Mouse (Mus musculus): Measurements from ENCODE around the gene Erbin. TPM values are rescaled to one million over a fixed set of nuclear protein-coding genes. Genes with fewer than 3 reads are reported as not detected.

Erbin gene
- total and polyA plus RNA-seq, 3 experiments: 5.8 to 88.9 (median 88.6) TPM

GRCm38 (mm10) chr13:103807464-103807863 lies 112.8 kb downstream of the Erbin start:
- DNase-seq: no peak

DNA sequence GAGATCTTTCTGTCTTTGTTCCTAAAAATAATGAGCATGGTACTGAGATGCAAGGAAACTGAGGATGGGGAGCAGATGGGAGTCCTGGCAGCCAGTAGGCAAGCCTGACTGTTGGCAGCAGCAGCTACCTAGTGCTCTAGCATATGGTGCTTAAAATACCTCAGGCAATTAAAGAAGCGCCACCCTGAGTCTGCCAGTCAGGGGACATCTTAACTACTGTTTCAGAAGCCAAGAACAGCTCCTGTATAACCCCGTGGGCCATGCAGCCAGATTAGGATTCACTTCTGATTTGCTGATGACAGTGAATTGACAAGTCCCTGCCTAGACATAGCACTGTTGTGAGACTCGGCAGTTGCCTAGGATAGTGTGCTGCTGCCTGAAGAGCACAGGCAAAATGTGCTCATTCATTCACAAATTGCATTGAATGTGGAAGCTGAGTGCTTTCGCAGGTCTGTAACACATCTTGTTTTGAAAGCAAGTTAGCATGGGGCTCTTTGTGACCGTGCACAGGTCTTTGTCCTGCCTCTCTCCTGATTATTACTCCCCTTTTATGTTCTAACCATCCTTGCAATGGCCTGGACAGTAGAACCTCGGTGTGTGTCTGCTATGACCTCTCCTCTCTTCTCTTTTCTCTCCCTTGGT lies 114.0 kb downstream of the Erbin start:
- no peak for DNase-seq

DNA sequence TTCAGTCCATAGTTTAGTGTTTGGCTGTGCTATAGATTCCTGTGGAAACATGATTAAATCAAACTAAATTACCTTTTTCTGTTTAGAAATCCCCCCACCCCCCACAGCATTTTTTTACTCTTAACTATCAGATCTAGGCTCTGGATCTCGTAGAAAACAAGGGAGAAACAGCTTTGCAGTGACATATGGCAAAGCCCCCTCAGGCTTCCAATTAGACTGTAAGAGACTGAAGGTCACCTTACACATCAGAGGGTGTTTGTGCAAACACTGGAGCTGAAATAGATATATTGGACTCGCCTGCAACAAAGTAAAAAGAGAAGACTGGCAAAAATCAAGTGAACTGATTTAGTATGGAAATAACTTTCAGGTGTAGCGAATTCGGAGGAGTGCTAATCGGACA lies 116.6 kb downstream of the Erbin start:
- DNase-seq: no peak

GRCm38 (mm10) chr13:103801021-103801420 lies 119.3 kb downstream of the Erbin start:
- DNase-seq: no peak

- no peak for DNase-seq
Measured at GRCm38 (mm10) chr13:103794688-103795543, 125.4 kb downstream of the Erbin start.

- DNase-seq: no peak
Measured at GRCm38 (mm10) chr13:103779922-103780585, 140.3 kb downstream of the Erbin start.

DNA sequence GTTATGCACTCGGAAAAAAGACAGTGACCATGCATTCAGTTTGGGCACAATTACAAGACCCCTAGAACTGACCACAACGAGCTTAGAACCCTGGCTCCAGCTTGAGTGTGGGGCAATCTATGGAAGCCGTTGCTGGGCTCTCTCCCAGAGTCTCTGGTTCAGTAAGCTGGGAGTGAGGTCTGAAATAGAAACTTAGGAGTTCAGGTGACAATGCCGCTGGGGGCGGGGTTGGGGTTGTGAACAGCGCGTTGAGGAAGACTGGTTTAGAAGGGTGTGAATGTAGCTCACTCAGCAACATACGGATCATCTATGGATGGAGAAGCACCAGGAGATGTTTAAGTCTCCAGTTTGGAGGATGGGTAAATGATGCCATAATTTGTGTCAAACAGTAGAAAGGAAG lies 143.2 kb downstream of the Erbin start:
- no peak for DNase-seq

GRCm38 (mm10) chr13:103774119-103774757 lies 146.1 kb downstream of the Erbin start, which contains the start of gene Srek1:
Srek1 (minus strand) TSS chr13:103774608.
- peak; percentile 96 for DNase-seq

DNA sequence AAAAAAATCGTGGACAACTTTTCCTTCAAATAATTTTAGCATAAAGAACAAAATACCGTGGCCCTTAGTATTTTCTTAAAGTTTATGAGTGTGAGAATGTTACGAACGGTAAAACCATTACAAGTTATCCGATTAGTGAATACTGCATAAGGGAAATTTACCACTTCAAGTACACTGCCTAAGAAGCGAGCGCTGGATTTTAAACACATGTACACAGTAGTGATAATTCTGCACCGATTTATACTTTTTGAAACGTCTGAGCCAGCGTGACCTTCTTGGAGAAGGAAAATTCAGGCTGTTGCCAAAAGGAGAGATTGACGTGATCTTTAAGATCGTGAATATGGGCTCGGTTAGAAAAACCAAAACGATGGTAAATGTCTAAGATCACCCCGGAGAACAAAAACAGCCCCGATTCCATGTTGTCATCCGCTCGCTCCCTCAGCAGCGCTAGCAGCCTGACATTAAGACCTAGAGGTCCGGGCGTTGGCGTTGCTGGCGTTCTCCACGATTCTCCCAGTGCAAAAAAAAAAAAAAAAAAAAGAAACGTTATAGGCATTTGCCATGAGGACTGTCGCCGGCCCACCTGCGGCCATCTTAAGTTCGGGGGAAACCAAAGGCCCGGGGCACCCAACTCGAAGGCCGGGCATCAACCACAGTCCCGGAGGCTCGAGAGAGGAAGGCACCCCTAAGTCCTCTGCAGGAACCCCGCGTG lies 146.8 kb downstream of the Erbin start:
- no peak for DNase-seq

GRCm38 (mm10) chr13:103772917-103773316 lies 147.4 kb downstream of the Erbin start:
- DNase-seq: no peak

GRCm38 (mm10) chr13:103770821-103771220 lies 149.5 kb downstream of the Erbin start:
- DNase-seq: no peak

Other genes starting within 250 kb of the Erbin start
- 10 to 100 TPM; 44.1 to 61.2 TPM for gene Srek1, start 145.9 kb downstream of the Erbin start, total RNA-seq (2021)
- 20.0 and 22.7 TPM in 2 replicates for gene Srek1, start 145.9 kb downstream of the Erbin start, polyA plus RNA-seq (2012; rRNA removed)
- 10 to 100 TPM; 19.5 to 20.2 TPM for gene Nln, start 189.1 kb upstream of the Erbin start, total RNA-seq (2021)
- gene Nln, start 189.1 kb upstream of the Erbin start, polyA plus RNA-seq (2012; rRNA removed): 9.4 and 9.7 TPM in 2 replicates
- 1 to 10 TPM; 8.7 to 9.2 TPM for gene Sgtb, start 189.2 kb upstream of the Erbin start, total RNA-seq (2021)
- 0.83 and 1.0 TPM in 2 replicates for gene Sgtb, start 189.2 kb upstream of the Erbin start, polyA plus RNA-seq (2012; rRNA removed)

All from adrenal gland, adult 2 months (tissue).